Mouse (Mus musculus): ENCODE data around the gene Traf1. TPM values are rescaled to one million over a fixed set of nuclear protein-coding genes. Genes with fewer than 3 reads are reported as not detected.

Gene Traf1
- total RNA-seq, 2 experiments from 2014 or later = 0.41 to 1.7 TPM

- no peak for DNase-seq
These were observed 20.4 kb downstream of the Traf1 start for GRCm38 (mm10) chr2:34941061-34941675.

GRCm38 (mm10) chr2:34940246-34940645 lies 21.3 kb downstream of the Traf1 start:
- no peak for DNase-seq

- peak; percentile 63 for DNase-seq
These were observed 23.0 kb downstream of the Traf1 start for GRCm38 (mm10) chr2:34938269-34939208.

- no peak for DNase-seq
These were observed 24.1 kb downstream of the Traf1 start for GRCm38 (mm10) chr2:34937460-34937859.

DNA sequence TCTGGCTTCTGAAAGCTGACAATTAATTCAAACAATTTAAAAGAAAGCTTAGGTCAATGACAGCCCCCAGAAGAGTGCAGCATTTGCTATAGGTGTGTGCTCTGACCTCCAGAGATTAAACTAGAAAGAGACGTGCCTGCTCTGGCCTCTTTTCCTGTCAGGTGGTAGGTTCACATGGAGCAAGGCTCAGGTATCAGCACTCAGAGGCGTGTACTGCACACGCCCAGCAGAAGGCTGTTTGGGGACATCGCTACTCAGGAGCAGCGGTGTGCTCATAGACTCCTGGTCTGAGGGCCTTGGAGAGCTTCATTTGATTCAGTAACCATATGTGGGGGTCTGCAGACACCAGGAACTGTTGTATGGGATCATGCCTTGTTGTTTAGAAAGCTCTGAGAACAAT lies 34.3 kb downstream of the Traf1 start:
- no peak for DNase-seq

DNA sequence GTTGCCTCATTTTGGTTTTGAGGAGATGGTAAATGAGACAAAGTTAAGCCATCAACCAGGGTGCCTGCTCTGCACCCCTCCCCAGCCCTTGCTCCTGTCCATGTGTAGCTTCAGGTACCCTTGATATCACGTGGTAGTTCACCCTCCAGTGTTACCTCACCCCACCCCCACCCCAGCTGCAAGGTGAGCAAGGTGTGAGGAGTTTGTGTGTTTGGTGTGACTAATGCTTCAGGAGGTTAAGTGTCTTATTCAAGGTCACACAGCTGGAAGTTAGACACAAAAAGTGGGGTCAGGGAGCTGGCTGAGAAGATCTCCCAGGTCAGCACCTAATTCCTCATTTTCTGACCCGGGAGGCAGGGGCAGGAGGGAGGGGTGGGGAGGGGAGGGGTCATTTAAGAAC lies 38.8 kb downstream of the Traf1 start:
- DNase-seq = no peak

DNA sequence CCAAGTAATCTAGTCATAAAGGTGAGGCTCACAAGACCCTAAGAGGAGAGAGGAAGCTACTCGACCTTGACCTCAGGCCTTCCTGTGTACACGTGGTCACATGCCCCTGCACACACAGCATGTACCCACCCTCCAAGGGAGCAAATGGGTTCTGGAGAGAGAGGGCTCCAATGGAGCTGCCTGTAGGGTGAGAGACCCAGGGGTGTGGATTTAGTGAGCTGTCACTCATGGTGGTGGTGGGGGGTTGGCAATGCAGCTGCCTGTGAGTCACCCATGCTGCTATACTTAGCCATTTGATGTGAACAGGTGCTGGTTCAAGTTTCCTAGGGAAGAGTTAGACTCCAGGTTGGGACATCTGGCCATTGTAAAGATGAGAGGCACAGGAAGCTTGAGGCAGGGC lies 41.4 kb downstream of the Traf1 start:
- no peak for DNase-seq

DNA sequence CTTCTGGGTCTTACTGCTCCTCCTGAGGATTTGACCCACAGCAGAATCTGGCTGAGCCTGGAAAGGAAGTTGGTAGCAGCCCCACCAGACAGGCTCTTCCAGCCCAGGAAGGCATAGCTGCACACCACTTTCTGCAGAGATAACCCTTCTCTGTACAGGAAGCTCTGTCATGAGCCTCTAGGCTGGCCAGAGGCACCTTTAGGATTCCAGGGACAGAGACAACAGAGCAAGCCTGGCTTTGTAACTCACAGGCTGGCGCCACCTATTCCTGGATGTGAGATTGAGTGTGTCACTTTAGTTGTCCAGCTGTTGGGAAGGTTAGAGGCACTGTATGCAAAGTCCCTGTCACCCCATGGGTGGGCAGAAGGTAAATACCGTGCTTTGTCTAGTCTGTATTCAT lies 46.5 kb downstream of the Traf1 start:
- no peak for DNase-seq

- no peak for DNase-seq
These were observed 46.8 kb downstream of the Traf1 start for GRCm38 (mm10) chr2:34914823-34915082.

DNA sequence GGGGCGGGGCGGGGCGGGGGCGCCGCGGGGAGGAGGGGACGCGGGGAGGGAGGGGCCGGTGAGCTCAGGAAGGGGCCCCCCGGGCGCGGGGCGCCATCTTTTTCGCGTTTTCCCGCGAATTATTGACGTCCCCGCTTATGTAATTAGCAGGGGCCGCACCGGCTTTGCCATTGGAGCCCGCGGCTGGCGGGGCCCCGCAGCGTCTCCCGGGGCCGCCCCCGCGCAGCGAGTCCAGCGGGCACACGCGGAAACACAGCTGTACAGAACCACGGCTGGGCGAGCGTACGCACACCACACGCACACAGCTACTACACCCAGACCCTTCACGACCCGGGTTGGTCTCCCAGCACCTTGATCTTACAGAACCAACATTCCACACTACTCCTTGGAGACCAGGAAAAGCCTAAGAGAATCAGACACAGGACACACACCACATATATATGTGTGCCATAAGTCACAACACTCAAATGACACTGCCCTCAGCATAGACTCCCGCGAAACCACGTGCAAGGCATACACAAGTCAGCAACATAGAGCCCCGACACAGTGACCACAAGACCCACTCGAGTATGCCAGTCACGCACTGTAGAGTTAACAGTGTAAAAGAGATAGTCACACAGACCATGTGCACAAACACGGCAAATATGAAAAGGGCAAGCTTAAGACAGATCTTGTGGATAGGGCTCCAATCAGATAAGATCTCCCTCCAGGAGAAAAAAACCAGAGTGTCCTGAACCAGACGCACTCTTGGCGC lies 47.3 kb downstream of the Traf1 start:
- peak; percentile 56 for DNase-seq

DNA sequence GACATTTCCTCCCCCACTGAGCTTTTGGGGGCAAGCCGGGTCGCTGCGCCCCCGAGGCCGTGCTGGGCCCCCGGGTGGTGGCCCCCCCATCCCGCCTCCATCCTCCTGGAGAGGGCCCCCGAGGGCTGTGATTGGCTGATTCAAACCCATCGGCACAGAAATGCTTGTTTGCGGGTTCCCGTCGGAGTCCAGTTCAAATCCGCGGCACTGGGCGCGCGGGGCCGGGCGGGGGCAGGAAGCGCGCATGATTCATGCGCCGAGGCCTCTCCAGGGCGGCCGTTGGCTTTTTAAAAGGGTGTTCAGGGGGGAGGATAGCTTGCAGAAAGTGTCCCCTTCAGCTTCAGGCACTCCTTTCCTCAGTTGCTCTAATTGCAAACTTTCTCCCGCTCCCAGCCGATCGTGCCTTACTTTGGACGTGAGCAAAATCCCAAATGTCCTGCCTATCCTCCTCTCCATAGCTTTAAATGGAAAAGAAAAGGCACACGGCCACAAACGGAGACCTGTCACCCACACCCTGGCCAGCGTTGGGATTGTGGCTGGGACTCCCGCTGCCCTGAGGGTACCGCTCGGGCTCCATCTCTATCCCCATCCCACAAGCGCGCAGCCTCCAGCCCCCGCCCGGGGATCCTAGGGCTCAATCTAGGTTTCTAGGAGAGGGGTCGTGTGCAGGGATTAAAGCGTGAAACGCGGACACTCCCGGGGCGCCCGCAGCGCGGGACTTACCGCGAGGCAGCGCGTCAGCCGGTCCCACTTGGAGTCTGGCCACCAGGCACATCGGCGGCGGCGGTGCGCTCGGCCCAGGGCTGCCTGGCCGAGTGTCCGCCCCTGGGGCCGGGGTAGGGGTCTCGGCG lies 48.1 kb downstream of the Traf1 start, which contains the start of gene Phf19:
Phf19 (minus strand) TSS at position 809 of the 851 bp plus-strand sequence.
- DNase-seq = peak; percentile 58

DNA sequence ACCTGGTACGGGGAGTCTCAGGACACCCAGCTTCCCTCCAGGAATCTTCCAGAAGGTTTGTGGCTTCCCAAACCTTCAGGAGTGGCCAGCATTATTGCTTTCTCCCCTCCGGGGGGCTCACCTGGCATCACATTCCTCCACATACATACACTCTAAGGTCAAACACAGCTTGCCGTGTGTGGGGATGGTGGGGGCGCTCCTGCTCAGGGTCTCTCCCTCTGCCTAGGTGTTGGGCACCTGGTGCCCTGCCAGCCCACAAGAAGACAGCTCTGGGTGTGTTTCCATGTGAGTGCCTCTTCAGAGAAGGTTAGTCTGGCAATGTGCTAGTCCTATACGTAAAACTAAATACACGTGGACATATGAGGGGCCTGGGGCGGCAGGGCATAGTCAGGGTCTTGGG lies 49.0 kb downstream of the Traf1 start:
- DNase-seq = no peak

DNA sequence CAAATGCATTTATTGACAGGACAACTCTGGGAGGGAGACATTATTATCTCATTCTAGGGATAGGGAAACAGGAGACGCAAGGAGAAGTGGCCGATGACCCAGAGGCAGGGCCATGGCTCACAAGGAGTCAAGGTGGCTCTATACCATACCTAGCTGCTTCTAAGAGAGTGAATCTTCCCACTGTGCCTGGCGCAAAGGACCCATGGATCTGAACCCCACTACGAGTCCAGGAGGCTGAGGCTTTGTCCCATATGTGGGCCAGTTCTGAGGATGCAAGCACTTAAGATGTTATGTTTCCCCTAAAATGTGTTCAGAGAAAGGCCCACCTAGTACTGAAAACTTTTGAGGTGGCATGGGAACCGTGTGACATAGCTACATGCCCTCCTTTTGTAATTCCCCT lies 49.7 kb downstream of the Traf1 start:
- DNase-seq = no peak

DNA sequence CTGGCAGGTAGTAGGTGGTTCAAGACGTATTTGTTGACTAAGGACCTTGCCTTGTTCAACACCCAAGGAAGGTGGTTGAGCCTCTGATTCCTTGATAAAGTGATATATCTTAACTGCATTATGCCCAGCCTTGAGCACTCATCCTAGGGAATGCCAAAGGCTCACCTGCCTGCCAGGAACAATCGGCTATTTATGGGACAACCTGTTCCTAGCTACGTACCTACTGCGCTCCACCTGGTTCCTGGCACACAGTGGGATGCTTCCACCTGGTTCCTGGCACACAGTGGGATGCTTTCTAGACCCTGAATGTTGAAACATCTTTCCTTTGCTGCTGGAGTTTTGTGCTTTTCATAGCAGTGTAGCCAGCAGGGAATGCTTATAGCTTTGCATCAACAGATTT lies 51.9 kb downstream of the Traf1 start:
- DNase-seq = no peak

DNA sequence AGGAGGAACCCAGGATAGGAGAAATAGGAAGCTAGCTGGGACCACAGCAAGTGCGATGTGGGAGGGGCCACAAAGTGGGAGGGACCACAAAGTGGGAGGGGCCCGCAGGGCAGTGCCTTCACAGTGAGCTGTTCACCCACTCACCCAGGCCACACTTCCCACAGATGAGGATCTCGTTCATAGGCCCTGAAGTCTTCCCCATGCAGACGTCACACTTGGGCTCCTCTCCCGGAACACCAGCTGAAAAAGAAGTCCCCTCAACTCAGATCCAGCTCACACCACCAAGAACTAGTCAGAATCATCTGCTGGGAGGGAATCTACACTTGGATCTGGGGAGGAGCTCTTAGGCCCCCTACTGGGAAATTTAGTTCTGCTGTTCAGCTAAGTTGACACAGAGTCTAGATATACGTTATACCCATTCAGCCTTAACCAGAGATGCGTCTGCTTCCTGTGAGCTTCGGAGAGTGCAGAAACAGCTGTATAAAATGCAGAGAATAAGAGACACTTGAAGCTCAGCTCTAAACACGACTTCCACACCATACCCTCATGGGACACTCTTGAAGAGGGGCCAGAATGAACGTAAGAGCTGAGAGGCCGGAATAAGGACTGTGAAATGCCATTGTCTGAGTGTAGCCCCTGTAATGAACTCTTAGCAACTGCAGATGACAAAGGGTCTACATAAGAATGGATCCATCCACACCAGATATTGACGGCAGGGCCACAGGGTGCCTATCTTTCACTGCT lies 54.5 kb downstream of the Traf1 start:
- peak; percentile 73 for DNase-seq

DNA sequence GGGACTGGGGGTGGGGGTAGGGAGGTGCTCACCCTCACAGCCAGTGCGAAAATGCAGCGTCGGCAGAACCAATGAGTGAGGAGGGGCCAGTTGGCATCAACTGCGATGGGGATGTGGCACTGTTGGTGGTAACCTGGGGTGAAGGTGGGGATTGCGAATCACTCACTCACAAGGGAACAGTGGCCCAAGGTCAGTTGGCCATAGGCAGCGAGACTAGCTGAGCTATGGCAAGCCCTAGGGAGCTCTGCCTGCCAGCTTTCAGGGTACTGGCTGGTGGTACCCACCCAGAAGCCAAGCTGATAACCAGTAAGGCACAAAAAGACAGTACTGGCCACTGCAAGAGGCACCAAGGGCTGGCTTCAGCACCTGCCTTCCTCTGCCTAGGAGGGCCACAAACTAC lies 55.1 kb downstream of the Traf1 start:
- DNase-seq = no peak

- DNase-seq = peak; percentile 98
These were observed 56.6 kb downstream of the Traf1 start for GRCm38 (mm10) chr2:34904849-34905542.

GRCm38 (mm10) chr2:34903652-34904405 lies 57.7 kb downstream of the Traf1 start:
- no peak for DNase-seq

DNA sequence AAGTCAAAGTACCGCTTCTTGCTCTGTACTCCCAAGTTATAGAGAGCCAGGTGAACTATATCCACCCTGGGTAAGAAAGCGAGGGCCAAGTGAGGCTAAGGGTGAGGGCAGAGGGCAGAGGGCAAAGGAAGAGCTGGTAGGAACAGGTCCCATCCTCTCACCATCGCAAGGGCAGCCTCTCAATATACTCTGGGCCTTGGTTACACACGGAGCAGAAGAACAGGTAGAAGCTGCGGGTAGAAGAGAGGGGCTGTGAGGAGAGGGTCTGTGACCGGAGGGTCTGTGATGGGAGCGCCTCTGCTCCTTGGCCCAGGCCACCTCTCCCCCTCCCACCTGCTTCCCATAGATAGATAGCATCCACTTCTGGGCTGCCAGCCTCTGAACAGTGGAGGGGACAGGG lies 58.4 kb downstream of the Traf1 start:
- no peak for DNase-seq

GRCm38 (mm10) chr2:34902731-34903130 lies 58.8 kb downstream of the Traf1 start:
- no peak for DNase-seq
